Mouse (Mus musculus): ENCODE data around the gene Tmem219. TPM values are rescaled to one million over a fixed set of nuclear protein-coding genes. Genes with fewer than 3 reads are reported as not detected.

Gene Tmem219
- polyA plus RNA-seq, 1 experiment = 76.2 TPM

GRCm38 (mm10) chr7:126952646-126953045 lies 29.9 kb upstream of the Tmem219 start:
- Histone ChIP-seq H3K27ac (ENCODE audit: control insufficient read depth, insufficient read depth, low read depth, low read length, poor library complexity) (no peak overlapping the region), H3K4me3 (replicated peaks; ENCODE audit: control insufficient read depth, low read depth, low read length) (no peak overlapping the region), H3K4me1 (ENCODE audit: control insufficient read depth, insufficient read depth, low read length) (no peaks in the 10 kb centered on the region)
- WGBS = 8% methylated on average over 7 of the region's 8 CpGs
- TF ChIP-seq POLR2A (IDR thresholded peaks at IDR 0.05; ENCODE audit: borderline replicate concordance, control insufficient read depth, low read depth, low read length) = no peak
- no peak for TF ChIP-seq CTCF (IDR thresholded peaks at IDR 0.05; ENCODE audit: control insufficient read depth, insufficient read depth, low read length)

- TF ChIP-seq POLR2A (IDR thresholded peaks at IDR 0.05; ENCODE audit: borderline replicate concordance, control insufficient read depth, low read depth, low read length) = no peak
- no peak for TF ChIP-seq CTCF (IDR thresholded peaks at IDR 0.05; ENCODE audit: control insufficient read depth, insufficient read depth, low read length)
- 35% methylated on average over 4 of the region's 4 CpGs for WGBS
- Histone ChIP-seq H3K4me3 (replicated peaks; ENCODE audit: control insufficient read depth, low read depth, low read length) (no peak overlapping the region), H3K4me1 (ENCODE audit: control insufficient read depth, insufficient read depth, low read length) (no peaks in the 10 kb centered on the region), H3K27ac (ENCODE audit: control insufficient read depth, insufficient read depth, low read depth, low read length, poor library complexity) (no peak overlapping the region)
Observed at GRCm38 (mm10) chr7:126951741-126952140, 29.0 kb upstream of the Tmem219 start.

- H3K27ac ChIP-seq (ENCODE audit: control insufficient read depth, insufficient read depth, low read depth, low read length, poor library complexity) = no peak overlapping the region
- 11% methylated on average over 26 of the region's 26 CpGs for WGBS
- H3K4me1 ChIP-seq (ENCODE audit: control insufficient read depth, insufficient read depth, low read length) = no peaks in the 10 kb centered on the region
- H3K4me3 ChIP-seq (replicated peaks; ENCODE audit: control insufficient read depth, low read depth, low read length) = no peak overlapping the region
- no peak for TF ChIP-seq POLR2A (IDR thresholded peaks at IDR 0.05; ENCODE audit: borderline replicate concordance, control insufficient read depth, low read depth, low read length)
- no peak for TF ChIP-seq CTCF (IDR thresholded peaks at IDR 0.05; ENCODE audit: control insufficient read depth, insufficient read depth, low read length)
Observed at GRCm38 (mm10) chr7:126950647-126951615, 28.2 kb upstream of the Tmem219 start.

GRCm38 (mm10) chr7:126949793-126950646 lies 27.3 kb upstream of the Tmem219 start, which contains the start of gene Sez6l2:
TSS of gene Sez6l2 (plus strand) at chr7:126950563.
- no peaks in the 10 kb centered on the region for H3K4me1 ChIP-seq (ENCODE audit: control insufficient read depth, insufficient read depth, low read length)
- no peak within 1 kb of the TSS for H3K27ac ChIP-seq (ENCODE audit: control insufficient read depth, insufficient read depth, low read depth, low read length, poor library complexity)
- 2% methylated on average over 42 of the region's 42 CpGs for WGBS
- peak within 1 kb of the TSS; percentile 1 for H3K4me3 ChIP-seq (replicated peaks; ENCODE audit: control insufficient read depth, low read depth, low read length)
- no peak for TF ChIP-seq POLR2A (IDR thresholded peaks at IDR 0.05; ENCODE audit: borderline replicate concordance, control insufficient read depth, low read depth, low read length)
- TF ChIP-seq CTCF (IDR thresholded peaks at IDR 0.05; ENCODE audit: control insufficient read depth, insufficient read depth, low read length) = no peak

- WGBS = 3% methylated on average over 21 of the region's 21 CpGs
- peak within 1 kb of the TSS; percentile 1 for H3K4me3 ChIP-seq (replicated peaks; ENCODE audit: control insufficient read depth, low read depth, low read length)
- TF ChIP-seq POLR2A (IDR thresholded peaks at IDR 0.05; ENCODE audit: borderline replicate concordance, control insufficient read depth, low read depth, low read length) (no peak), CTCF (IDR thresholded peaks at IDR 0.05; ENCODE audit: control insufficient read depth, insufficient read depth, low read length) (no peak)
- H3K27ac ChIP-seq (ENCODE audit: control insufficient read depth, insufficient read depth, low read depth, low read length, poor library complexity) = no peak within 1 kb of the TSS
- no peaks in the 10 kb centered on the region for H3K4me1 ChIP-seq (ENCODE audit: control insufficient read depth, insufficient read depth, low read length)
Observed at GRCm38 (mm10) chr7:126949403-126949792, 26.7 kb upstream of the Tmem219 start, which contains the start of gene Asphd1. TSS of gene Asphd1 (minus strand) at chr7:126949582.

GRCm38 (mm10) chr7:126948626-126949025 lies 25.9 kb upstream of the Tmem219 start:
- Histone ChIP-seq H3K4me1 (ENCODE audit: control insufficient read depth, insufficient read depth, low read length) (no peaks in the 10 kb centered on the region), H3K4me3 (replicated peaks; ENCODE audit: control insufficient read depth, low read depth, low read length) (no peak overlapping the region), H3K27ac (ENCODE audit: control insufficient read depth, insufficient read depth, low read depth, low read length, poor library complexity) (no peak overlapping the region)
- 81% methylated on average over 10 of the region's 10 CpGs for WGBS
- TF ChIP-seq CTCF (IDR thresholded peaks at IDR 0.05; ENCODE audit: control insufficient read depth, insufficient read depth, low read length) (no peak), POLR2A (IDR thresholded peaks at IDR 0.05; ENCODE audit: borderline replicate concordance, control insufficient read depth, low read depth, low read length) (no peak)

GRCm38 (mm10) chr7:126946530-126946929 lies 23.8 kb upstream of the Tmem219 start:
- WGBS = 61% methylated on average over 3 of the region's 3 CpGs
- no peak overlapping the region for H3K27ac ChIP-seq (ENCODE audit: control insufficient read depth, insufficient read depth, low read depth, low read length, poor library complexity)
- H3K4me1 ChIP-seq (ENCODE audit: control insufficient read depth, insufficient read depth, low read length) = no peaks in the 10 kb centered on the region
- TF ChIP-seq POLR2A (IDR thresholded peaks at IDR 0.05; ENCODE audit: borderline replicate concordance, control insufficient read depth, low read depth, low read length) = no peak
- peak; percentile 84 for TF ChIP-seq CTCF (IDR thresholded peaks at IDR 0.05; ENCODE audit: control insufficient read depth, insufficient read depth, low read length)
- H3K4me3 ChIP-seq (replicated peaks; ENCODE audit: control insufficient read depth, low read depth, low read length) = no peak overlapping the region

GRCm38 (mm10) chr7:126941801-126942200 lies 19.1 kb upstream of the Tmem219 start:
- no peak overlapping the region for H3K27ac ChIP-seq (ENCODE audit: control insufficient read depth, insufficient read depth, low read depth, low read length, poor library complexity)
- TF ChIP-seq POLR2A (IDR thresholded peaks at IDR 0.05; ENCODE audit: borderline replicate concordance, control insufficient read depth, low read depth, low read length) = no peak
- no peak for TF ChIP-seq CTCF (IDR thresholded peaks at IDR 0.05; ENCODE audit: control insufficient read depth, insufficient read depth, low read length)
- WGBS = 86% methylated on average over 5 of the region's 5 CpGs

More at GRCm38 (mm10) chr7:126941801-126942200, 19.1 kb upstream of the Tmem219 start:
- peaks cover 1% of the 10 kb centered on the region; the same call in 1 of the 2 replicates for H3K4me1 ChIP-seq (ENCODE audit: control insufficient read depth, insufficient read depth, low read length)
- no peak overlapping the region for H3K4me3 ChIP-seq (replicated peaks; ENCODE audit: control insufficient read depth, low read depth, low read length)

All from bone marrow, adult 2 months (tissue).